Comparison of ENCODE assay signal across 13 mouse cellular contexts in genomic region chr8:115005021-115005420, GRCm38 (mm10).
"Had no signal": no experiment of that assay in that cellular context is flagged by ENCODE, and none has a peak within 500 bp of the region (broad histone marks: within the 10 kb centered on the region; RNA-seq: fewer than 3 reads in every experiment).

No protein-coding gene starts in this region.

- ATAC-seq: liver, postnatal 0 days had no signal

- DNase-seq: kidney, adult 18-20 months; kidney, postnatal 14 days; liver, embryonic 13.5 days; liver, postnatal 0 days; midbrain, embryonic 14.5 days; right cerebral cortex, adult 18-20 months; right cerebral cortex, postnatal 25 days; thymus, postnatal 36 days had no signal

- H3K27ac ChIP-seq: kidney, embryonic 15.5 days; limb, embryonic 10.5 days; liver, embryonic 13.5 days; midbrain, embryonic 10.5 days; neural tube, embryonic 15.5 days had no signal

- H3K4me2 ChIP-seq: kidney, embryonic 15.5 days; liver, embryonic 13.5 days; neural tube, embryonic 15.5 days had no signal

- H3K9me3 ChIP-seq: kidney, embryonic 15.5 days; limb, embryonic 10.5 days; midbrain, embryonic 10.5 days; neural tube, embryonic 15.5 days had no signal

- H3K36me3 ChIP-seq: kidney, embryonic 15.5 days; limb, embryonic 10.5 days; liver, embryonic 13.5 days; midbrain, embryonic 10.5 days; neural tube, embryonic 15.5 days had no signal

- H3K27me3 ChIP-seq: kidney, embryonic 15.5 days; liver, embryonic 13.5 days had no signal

- H3K9ac ChIP-seq: kidney, embryonic 15.5 days; liver, embryonic 13.5 days; liver, postnatal 0 days; neural tube, embryonic 15.5 days had no signal

- H3K4me3 ChIP-seq: kidney, embryonic 15.5 days; limb, embryonic 10.5 days; liver, embryonic 13.5 days; midbrain, embryonic 10.5 days; myocyte; neural tube, embryonic 15.5 days had no signal

- H3K4me1 ChIP-seq: liver, embryonic 13.5 days; neural tube, embryonic 15.5 days had no signal
